Mouse (Mus musculus) urinary bladder, postnatal 0 days (tissue): ENCODE measurements around the gene Olfr1009. TPM values are rescaled to one million over a fixed set of nuclear protein-coding genes. Genes with fewer than 3 reads are reported as not detected.

ENCODE experiments used
- polyA plus RNA-seq: library from polyadenylated mRNA; unstranded; fragments of >200 nt; fragmentation: Nextera tagmentation; extraction: Ambion mirVana; gene quantifications from 2 replicates; pipeline ENCODE4 v1.2.1, GENCODE M21; 2015

Olfr1009 gene
- not detected in 2 replicates for polyA plus RNA-seq

DNA sequence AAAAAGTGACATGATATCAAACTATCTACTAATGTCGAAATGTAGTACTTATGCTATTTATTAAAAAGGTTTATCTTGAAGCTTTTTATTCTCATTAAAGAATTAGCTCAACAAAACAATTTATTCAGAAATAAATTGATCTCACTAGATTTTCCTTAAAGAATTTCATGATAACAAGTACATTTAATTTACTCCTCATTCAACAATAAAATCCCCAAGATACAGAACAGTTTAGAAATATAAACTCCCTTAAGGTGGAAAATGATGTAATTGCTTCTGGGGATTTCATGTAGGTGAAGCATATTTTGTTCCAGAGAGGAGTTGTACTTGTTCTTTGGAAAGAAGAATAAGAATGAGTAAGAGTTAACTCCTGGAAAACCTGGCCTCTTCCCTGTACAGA, at the start of gene Olfr1009:
TSS of gene Olfr1009 (plus strand) at position 301 of the 400 bp plus-strand sequence.

DNA sequence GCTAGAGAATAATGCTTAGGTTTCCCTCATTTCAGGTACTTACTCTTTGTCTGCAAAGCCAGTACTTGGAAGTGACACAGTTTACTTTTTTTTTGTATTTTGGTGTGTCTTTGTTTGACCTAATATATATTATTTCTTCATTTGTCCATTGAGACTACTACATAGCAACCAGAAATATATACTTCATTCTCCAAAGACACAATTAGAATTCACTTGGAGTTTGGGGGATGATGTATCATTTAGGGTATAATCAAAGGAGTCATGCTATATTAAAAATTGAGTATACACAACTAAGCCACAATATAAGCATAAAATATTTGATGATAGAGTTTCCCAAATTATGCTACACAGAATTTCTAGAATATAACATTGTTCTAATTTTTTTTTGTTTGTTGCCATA, 36.6 kb upstream of the Olfr1009 start, which contains the start of gene Olfr1006:
TSS of gene Olfr1006 (minus strand) at position 101 of the 400 bp plus-strand sequence.

DNA sequence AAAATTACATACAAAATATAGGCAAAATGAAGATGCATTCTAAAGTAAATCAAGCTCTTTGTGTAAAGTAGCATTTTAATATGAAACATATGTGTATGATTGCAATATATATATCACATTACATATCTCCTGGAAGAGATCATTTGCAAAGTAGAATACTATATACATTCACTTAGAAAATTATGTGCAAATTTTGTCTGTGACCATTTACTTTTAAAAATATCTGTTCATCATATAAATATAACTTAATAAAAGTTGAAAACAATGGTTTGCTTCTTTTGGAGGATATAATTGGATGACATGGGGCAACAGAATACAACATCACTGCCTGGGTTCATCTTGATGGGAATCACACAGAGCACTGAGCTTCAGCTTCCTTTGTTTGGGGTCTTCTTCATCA, 26.1 kb upstream of the Olfr1009 start, which contains the start of gene Olfr1008:
TSS of gene Olfr1008 (plus strand) at position 301 of the 400 bp plus-strand sequence.

DNA sequence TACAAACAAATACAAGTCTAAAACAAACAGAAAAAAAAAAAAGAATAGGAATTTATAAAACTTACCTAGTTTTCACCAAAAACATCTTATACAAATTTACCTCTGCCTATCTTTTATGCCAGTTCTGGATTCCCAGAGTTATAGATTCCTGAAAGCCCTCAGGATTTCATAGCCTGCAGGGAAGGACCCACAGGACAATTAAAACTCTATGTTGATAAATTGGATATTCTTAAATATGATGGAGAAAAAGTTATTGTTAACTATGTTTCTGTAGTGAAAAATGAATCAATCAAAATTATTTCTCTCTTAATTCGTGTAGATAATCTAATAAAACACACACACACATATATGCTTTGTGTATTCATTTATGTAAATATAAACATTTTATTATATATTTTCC, 47.4 kb downstream of the Olfr1009 start, which contains the start of gene Olfr1012:
TSS of gene Olfr1012 (minus strand) at position 101 of the 400 bp plus-strand sequence.

DNA sequence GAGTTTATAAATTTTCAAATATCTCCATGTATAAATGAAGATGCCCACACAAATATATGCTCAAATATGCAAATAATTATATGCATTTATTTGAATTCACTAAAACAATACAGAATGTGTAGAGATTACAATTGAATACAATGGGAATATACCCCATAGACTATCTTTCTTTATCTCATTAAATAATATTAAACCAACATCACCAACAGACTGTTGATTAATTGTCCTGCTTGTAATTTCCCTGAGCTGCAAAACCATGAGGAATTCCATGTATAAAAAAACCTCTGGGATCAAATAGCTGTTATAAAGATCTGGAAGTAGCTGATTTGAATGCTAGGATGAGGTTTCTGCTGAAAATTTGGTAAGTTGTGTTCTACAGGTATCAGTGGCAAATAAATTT, 51.6 kb downstream of the Olfr1009 start, which contains the start of gene Olfr1013:
TSS of gene Olfr1013 (plus strand) at position 301 of the 400 bp plus-strand sequence.

DNA sequence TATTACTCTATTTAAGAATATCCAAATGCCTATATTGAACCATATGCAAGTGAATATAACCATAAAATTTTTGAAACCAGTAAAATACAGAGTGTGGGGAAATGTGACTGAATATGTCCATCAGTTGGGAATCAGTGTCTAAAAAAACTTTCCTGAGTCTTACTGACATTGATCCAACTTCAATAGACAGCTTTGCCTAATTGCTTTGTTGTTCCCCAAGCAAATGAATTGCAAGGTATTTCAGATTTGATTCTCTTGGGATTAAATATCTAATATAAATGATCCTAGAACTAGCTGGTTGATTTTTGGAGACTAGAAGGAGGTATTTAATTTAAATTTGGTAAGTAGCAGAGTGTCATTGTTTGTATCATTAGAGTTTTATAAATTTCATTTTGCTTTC, 57.2 kb downstream of the Olfr1009 start, which contains the start of gene Olfr1014:
TSS of gene Olfr1014 (plus strand) at position 301 of the 400 bp plus-strand sequence.

Other genes starting within 250 kb of the Olfr1009 start
- not detected in 2 replicates for gene 4833423E24Rik, start 196.4 kb upstream of the Olfr1009 start, polyA plus RNA-seq
- not detected in 2 replicates for gene Olfr996, start 136.2 kb upstream of the Olfr1009 start, polyA plus RNA-seq
- gene Olfr998, start 126.5 kb upstream of the Olfr1009 start, polyA plus RNA-seq = not detected in 2 replicates
- gene Olfr1000, start 103.5 kb upstream of the Olfr1009 start, polyA plus RNA-seq = not detected in 2 replicates
- gene Olfr1002, start 64.7 kb upstream of the Olfr1009 start, polyA plus RNA-seq = not detected in 2 replicates
- gene Olfr154, start 51.0 kb upstream of the Olfr1009 start, polyA plus RNA-seq = not detected in 2 replicates
- not detected in 2 replicates for gene Olfr1006, start 36.7 kb upstream of the Olfr1009 start, polyA plus RNA-seq
- gene Olfr1008, start 26.0 kb upstream of the Olfr1009 start, polyA plus RNA-seq = not detected in 2 replicates
- not detected in 2 replicates for gene Olfr1012, start 47.3 kb downstream of the Olfr1009 start, polyA plus RNA-seq
- not detected in 2 replicates for gene Olfr1013, start 51.7 kb downstream of the Olfr1009 start, polyA plus RNA-seq
- not detected in 2 replicates for gene Olfr1014, start 57.3 kb downstream of the Olfr1009 start, polyA plus RNA-seq
- gene Olfr1015, start 66.6 kb downstream of the Olfr1009 start, polyA plus RNA-seq = not detected in 2 replicates
- gene Olfr1016, start 87.1 kb downstream of the Olfr1009 start, polyA plus RNA-seq = not detected in 2 replicates
- not detected in 2 replicates for gene Olfr1018, start 103.1 kb downstream of the Olfr1009 start, polyA plus RNA-seq
- gene Olfr1019, start 130.1 kb downstream of the Olfr1009 start, polyA plus RNA-seq = not detected in 2 replicates
- gene Olfr1020, start 131.6 kb downstream of the Olfr1009 start, polyA plus RNA-seq = not detected in 2 replicates
- not detected in 2 replicates for gene Olfr1022, start 153.2 kb downstream of the Olfr1009 start, polyA plus RNA-seq
- not detected in 2 replicates for gene Olfr1023, start 170.2 kb downstream of the Olfr1009 start, polyA plus RNA-seq
- not detected in 2 replicates for gene Olfr1024, start 189.6 kb downstream of the Olfr1009 start, polyA plus RNA-seq
- not detected in 2 replicates for gene Olfr1025-ps1, start 199.8 kb downstream of the Olfr1009 start, polyA plus RNA-seq
- gene Olfr1026, start 206.1 kb downstream of the Olfr1009 start, polyA plus RNA-seq = not detected in 2 replicates
- not detected in 2 replicates for gene Olfr1028, start 235.0 kb downstream of the Olfr1009 start, polyA plus RNA-seq